Comparison of ENCODE assay signal across 9 mouse cellular contexts in genomic region chr7:67230221-67230620, GRCm38 (mm10). TPM values are rescaled to one million over a fixed set of nuclear protein-coding genes. Genes with fewer than 3 reads are reported as not detected.
DNase-seq lines count a peak whose midpoint lies in the region; ATAC-seq and TF ChIP-seq lines count a peak whose summit lies in the region.
"Had no signal": no experiment of that assay in that cellular context is flagged by ENCODE, and none has a peak within 500 bp of the region (broad histone marks: within the 10 kb centered on the region; RNA-seq: fewer than 3 reads in every experiment).

No protein-coding gene starts in this region.

- H3ac ChIP-seq in myocyte (ENCODE audit: control insufficient read depth, insufficient read length), result no peak overlapping the region

- ATAC-seq in liver, postnatal 0 days, result no peak
- no peak for ATAC-seq in liver, embryonic 11.5 days (replicated peaks; ENCODE audit: low FRiP score)
- ATAC-seq in heart, embryonic 11.5 days (replicated peaks; ENCODE audit: insufficient number of reproducible peaks, low FRiP score, low TSS enrichment), result no peak

- peaks cover 20% of the 10 kb centered on the region for H3K36me3 ChIP-seq in liver, postnatal 0 days (replicated peaks; ENCODE audit: insufficient read depth, low read length)
- peaks cover 12% of the 10 kb centered on the region; the same call in 1 of the 2 replicates for H3K36me3 ChIP-seq in liver, embryonic 11.5 days (ENCODE audit: control insufficient read depth, insufficient read depth, low read length)
- peaks cover 13% of the 10 kb centered on the region; the same call in 1 of the 2 replicates for H3K36me3 ChIP-seq in heart, embryonic 11.5 days (ENCODE audit: control insufficient read depth, insufficient read depth, low read length)
- H3K36me3 ChIP-seq in myocyte (ENCODE audit: control insufficient read depth, insufficient read depth), result peaks cover 26% of the 10 kb centered on the region

- no peaks in the 10 kb centered on the region for H3K79me2 ChIP-seq in myocyte (ENCODE audit: control insufficient read depth, insufficient read depth)

- H3K9ac ChIP-seq in liver, postnatal 0 days (replicated peaks), result no peak overlapping the region
- no peak overlapping the region for H3K9ac ChIP-seq in liver, embryonic 11.5 days (ENCODE audit: low read depth, low read length)
- no peak overlapping the region for H3K9ac ChIP-seq in heart, embryonic 11.5 days (ENCODE audit: low read depth, low read length)

- peak; percentile 8 for DNase-seq in liver, postnatal 0 days
- DNase-seq in liver, embryonic 11.5 days (ENCODE audit: low spot score), result no peak
- peak; percentile 45 for DNase-seq in gastrocnemius, postnatal 10 days
- no peak for DNase-seq in embryo, embryonic 9.5 days (ENCODE audit: extremely low spot score)
- DNase-seq in left cerebral cortex, postnatal 14 days (ENCODE audit: low spot score in 2 of 2), result no peak
- DNase-seq: adrenal gland, adult 8-10 months; lung, postnatal 14 days had no signal

- H3K27me3 ChIP-seq in liver, postnatal 0 days (ENCODE audit: insufficient read depth, low read length), result no peaks in the 10 kb centered on the region
- no peaks in the 10 kb centered on the region for H3K27me3 ChIP-seq in liver, embryonic 11.5 days (replicated peaks; ENCODE audit: control insufficient read depth, insufficient read depth, low read length)
- H3K27me3 ChIP-seq in heart, embryonic 11.5 days (ENCODE audit: control insufficient read depth, insufficient read depth, low read length), result no peaks in the 10 kb centered on the region
- no peaks in the 10 kb centered on the region for H3K27me3 ChIP-seq in myocyte (ENCODE audit: control insufficient read depth, insufficient read depth, insufficient read length)

- H3K9me3 ChIP-seq in liver, postnatal 0 days (ENCODE audit: low read length), result no peaks in the 10 kb centered on the region
- H3K9me3 ChIP-seq in liver, embryonic 11.5 days (ENCODE audit: control insufficient read depth, low read length), result no peaks in the 10 kb centered on the region
- H3K9me3 ChIP-seq in heart, embryonic 11.5 days (replicated peaks; ENCODE audit: control insufficient read depth, low read length), result no peaks in the 10 kb centered on the region

- intact Hi-C loops in left cerebral cortex, postnatal 14 days (cut with DNase I), result no loop called here

- no peak overlapping the region for H3K4me3 ChIP-seq in liver, postnatal 0 days (ENCODE audit: low read depth, low read length)
- H3K4me3 ChIP-seq in liver, embryonic 11.5 days (ENCODE audit: low read depth, low read length), result no peak overlapping the region
- no peak overlapping the region for H3K4me3 ChIP-seq in heart, embryonic 11.5 days (ENCODE audit: low read depth, low read length)
- no peak overlapping the region for H3K4me3 ChIP-seq in myocyte

- no peak for TF ChIP-seq POLR2A in myocyte (IDR thresholded peaks at IDR 0.05; ENCODE audit: insufficient read length, low read depth)

- no peak overlapping the region for H3K4me2 ChIP-seq in liver, postnatal 0 days (ENCODE audit: low read depth, low read length)
- H3K4me2 ChIP-seq in liver, embryonic 11.5 days, result no peak overlapping the region
- no peak overlapping the region for H3K4me2 ChIP-seq in heart, embryonic 11.5 days
- no peak overlapping the region for H3K4me2 ChIP-seq in myocyte (ENCODE audit: low read depth)

- TF ChIP-seq CTCF in liver, postnatal 0 days (IDR thresholded peaks at IDR 0.05; ENCODE audit: low read depth), result no peak

- no peak for TF ChIP-seq EP300 in liver, postnatal 0 days (IDR thresholded peaks at IDR 0.05; ENCODE audit: low read depth)

- no peak overlapping the region for H3K27ac ChIP-seq in liver, postnatal 0 days (ENCODE audit: low read depth)
- no peak overlapping the region for H3K27ac ChIP-seq in liver, embryonic 11.5 days (ENCODE audit: low read depth, low read length)
- H3K27ac ChIP-seq in heart, embryonic 11.5 days (ENCODE audit: low read depth, low read length), result peak overlapping the region; percentile 48

- H3K4me1 ChIP-seq in liver, postnatal 0 days (ENCODE audit: insufficient read depth), result no peaks in the 10 kb centered on the region
- H3K4me1 ChIP-seq in liver, embryonic 11.5 days (replicated peaks; ENCODE audit: control insufficient read depth, insufficient read depth, low read length), result no peaks in the 10 kb centered on the region
- H3K4me1 ChIP-seq in heart, embryonic 11.5 days (ENCODE audit: control insufficient read depth, insufficient read depth, low read length), result peaks cover 15% of the 10 kb centered on the region; the same call in 1 of the 2 replicates

- 83% methylated on average over 3 of the region's 3 CpGs for WGBS in liver, postnatal 0 days (ENCODE audit: insufficient replicate concordance)
- 88% methylated on average over 3 of the region's 3 CpGs for WGBS in liver, embryonic 11.5 days
- 46% methylated on average over 3 of the region's 3 CpGs for WGBS in heart, embryonic 11.5 days (ENCODE audit: insufficient replicate concordance)

TF ChIP-seq in myocyte, 11 proteins besides CTCF, POLR2A, EP300 and RAD21:
- TF ChIP-seq CEBPB (IDR thresholded peaks at IDR 0.05; ENCODE audit: insufficient read depth, poor library complexity, severe bottlenecking) (no peak), MAX (IDR thresholded peaks at IDR 0.05; ENCODE audit: low read depth) (no peak), TCF3 (IDR thresholded peaks at IDR 0.05; ENCODE audit: insufficient read length, low read depth) (no peak), MYOG (IDR thresholded peaks at IDR 0.05; ENCODE audit: control insufficient read depth in 1 of 3, insufficient read depth in 1 of 3, insufficient read length in 2 of 3, low read depth in 2 of 3) (peak; percentile 31 to 62 (median 52)), E2F4 (IDR thresholded peaks at IDR 0.05; ENCODE audit: insufficient read depth) (no peak), POLR2AphosphoS2 (IDR thresholded peaks at IDR 0.05; ENCODE audit: insufficient read length, low read depth) (peak; percentile 31), TCF12 (IDR thresholded peaks at IDR 0.05; ENCODE audit: insufficient read depth, poor library complexity, severe bottlenecking) (no peak), REST (IDR thresholded peaks at IDR 0.05; ENCODE audit: insufficient read depth, insufficient read length) (no peak), USF1 (IDR thresholded peaks at IDR 0.05; ENCODE audit: low read depth) (no peak), MYOD1 (IDR thresholded peaks at IDR 0.05; ENCODE audit: control insufficient read depth in 1 of 3, insufficient read length in 2 of 3, low read depth in 2 of 3) (peak; percentile 10 to 87 (median 69))

RNA-seq across cellular contexts. Expression of gene Lysmd4, which starts 7.9 kb away (rescaled TPM):
- polyA plus RNA-seq in liver, postnatal 0 days (2015; fragmentation: Nextera tagmentation; extraction: Ambion mirVana), result 3.6 and 4.2 TPM in 2 replicates
- 6.1 and 6.5 TPM in 2 replicates for polyA plus RNA-seq in liver, embryonic 11.5 days (2014; fragmentation: Nextera tagmentation; extraction: Ambion mirVana)
- total RNA-seq in gastrocnemius, postnatal 10 days (2021), result 10 to 100 TPM; 12.3 to 14.5 TPM
- 7.8 and 11.3 TPM in 2 replicates for polyA plus RNA-seq in heart, embryonic 11.5 days (2014; fragmentation: Nextera tagmentation; extraction: Ambion mirVana)
- polyA plus RNA-seq in myocyte (2012; fragmentation: generic; extraction: Trizol), result 7.7 TPM
- 10 to 100 TPM; 33.3 to 39.3 TPM for total RNA-seq in left cerebral cortex, postnatal 14 days (2021)

Comparison
In these comparisons a context has a peak if more than half of its experiments do, and no peak if none do; other contexts are left out.
1. DNase-seq: peak in liver, postnatal 0 days (single experiment) and gastrocnemius, postnatal 10 days (single experiment); none in liver, embryonic 11.5 days (single experiment), embryo, embryonic 9.5 days (single experiment) and left cerebral cortex, postnatal 14 days (0 of 2).